Mouse (Mus musculus) ES-Bruce4 (cell line): ENCODE measurements around the gene Arrb1. TPM values are rescaled to one million over a fixed set of nuclear protein-coding genes. Genes with fewer than 3 reads are reported as not detected.

Experiments
- H3K27ac ChIP-seq: 2 replicates; pipeline ENCODE4 v1.5.1; 2012; ENCODE audit warnings: low read length, inconsistent platforms; ENCODE audit not compliant: insufficient read depth
- H3K27me3 ChIP-seq: 2 replicates; pipeline ENCODE4 v1.6.1; 2012; ENCODE audit warnings: mild to moderate bottlenecking, low read length, inconsistent platforms; ENCODE audit not compliant: control insufficient read depth, poor library complexity, insufficient read depth, severe bottlenecking
- H3K36me3 ChIP-seq: 2 replicates; pipeline ENCODE4 v1.6.1; 2012; ENCODE audit warnings: inconsistent platforms, mild to moderate bottlenecking, low read length, moderate library complexity; ENCODE audit not compliant: control insufficient read depth, poor library complexity, insufficient read depth, severe bottlenecking
- H3K4me1 ChIP-seq: one replicate; pipeline ENCODE4 v1.8.1; 2011; ENCODE audit warnings: low read length; ENCODE audit not compliant: control insufficient read depth, insufficient read depth
- H3K4me3 ChIP-seq: 2 replicates; pipeline ENCODE4 v1.5.1; 2011; ENCODE audit warnings: low read depth, mild to moderate bottlenecking, low read length
- H3K9ac ChIP-seq: 2 replicates; pipeline ENCODE4 v1.6.1; 2012; ENCODE audit warnings: low read depth, mild to moderate bottlenecking, inconsistent platforms; ENCODE audit not compliant: poor library complexity, severe bottlenecking
- H3K9me3 ChIP-seq: replicated peaks from 2 replicates; pipeline ENCODE4 v1.6.1; 2012; ENCODE audit warnings: mild to moderate bottlenecking, low read length, inconsistent platforms; ENCODE audit not compliant: control insufficient read depth, poor library complexity, insufficient read depth, severe bottlenecking
- CTCF ChIP-seq: IDR thresholded peaks from one replicate; pipeline ENCODE4 v1.8.1; 2011; ENCODE audit warnings: low read depth, low read length
- EP300 ChIP-seq: IDR thresholded peaks from 2 replicates; pipeline ENCODE4 v1.6.1; 2011; ENCODE audit warnings: low read depth, low read length; ENCODE audit not compliant: insufficient read depth
- POLR2A ChIP-seq: IDR thresholded peaks from one replicate; pipeline ENCODE4 v1.8.1; 2011; ENCODE audit warnings: low read length; ENCODE audit not compliant: insufficient read depth
- polyA plus RNA-seq: library from polyadenylated mRNA; stranded (reverse); fragments of >200 nt; gene quantifications from 2 replicates; pipeline ENCODE4 v1.2.4, GENCODE M21; 2011; ENCODE audit warnings: low read depth; ENCODE audit not compliant: missing spikeins, insufficient read depth, insufficient read length

Gene Arrb1
- polyA plus RNA-seq, 1 experiment = 31.7 TPM

DNA sequence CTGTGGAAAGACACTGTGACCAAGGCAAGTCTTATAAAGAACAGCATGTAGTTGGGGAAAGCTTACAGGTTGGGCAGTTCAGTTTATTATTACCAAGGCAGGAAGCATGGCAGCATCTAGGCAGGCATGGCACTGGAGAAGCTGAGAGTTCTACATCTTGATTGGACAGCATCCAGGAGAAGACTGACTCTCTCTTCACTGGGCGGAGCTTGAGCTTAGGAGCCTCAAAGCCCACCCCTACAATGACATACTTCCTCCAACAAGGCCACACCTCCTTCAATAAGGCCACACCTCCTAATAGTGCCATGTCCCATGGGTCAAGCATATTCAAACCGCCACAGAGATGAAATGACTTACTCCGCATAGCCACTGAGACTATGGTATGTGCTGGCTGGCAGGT, 16.4 kb downstream of the Arrb1 start:
- Histone ChIP-seq H3K36me3 (no peaks in the 10 kb centered on the region), H3K9me3 (no peaks in the 10 kb centered on the region), H3K27me3 (no peaks in the 10 kb centered on the region), H3K9ac (peak overlapping the region; percentile 19; the same call in 1 of the 2 replicates), H3K27ac (no peak overlapping the region), H3K4me1 (peaks cover 2% of the 10 kb centered on the region), H3K4me3 (peak overlapping the region; percentile 70)
- TF ChIP-seq POLR2A = no peak
- no peak for TF ChIP-seq EP300
- TF ChIP-seq CTCF = no peak

DNA sequence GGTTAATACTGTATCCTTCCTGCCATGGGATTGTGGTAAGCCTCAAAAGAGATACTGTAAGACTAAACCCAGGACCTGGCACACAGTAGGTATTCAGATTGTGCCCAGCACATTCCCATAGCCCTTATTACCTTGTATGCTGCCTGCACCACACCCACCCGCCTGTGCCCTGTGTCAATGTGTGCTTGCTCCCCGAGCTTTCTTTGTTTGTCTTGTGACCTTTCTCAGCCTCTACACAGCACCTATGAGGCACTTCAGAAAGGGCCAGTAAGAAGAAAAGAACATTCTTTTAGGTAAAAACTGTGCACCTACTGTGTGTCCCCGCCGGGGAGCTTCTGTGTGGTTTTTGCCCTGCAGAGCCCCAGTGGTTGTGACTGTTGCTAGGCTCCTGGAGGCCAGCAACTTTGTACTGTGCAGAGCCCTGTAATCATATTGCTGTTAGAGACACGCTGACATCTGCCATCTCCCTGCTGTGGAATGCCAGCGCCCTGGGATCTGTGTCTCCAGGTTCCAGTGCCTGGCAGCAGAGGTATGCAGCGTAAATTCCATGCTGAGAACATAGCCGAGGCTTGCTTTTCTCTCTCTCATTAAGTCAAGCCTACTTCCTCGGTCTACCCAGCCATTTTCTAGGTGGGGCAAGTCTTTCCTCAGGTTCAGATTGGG, 18.1 kb downstream of the Arrb1 start:
- Histone ChIP-seq H3K4me3 (no peak overlapping the region), H3K9me3 (no peaks in the 10 kb centered on the region), H3K27ac (no peak overlapping the region), H3K36me3 (no peaks in the 10 kb centered on the region), H3K4me1 (peaks cover 2% of the 10 kb centered on the region), H3K27me3 (no peaks in the 10 kb centered on the region), H3K9ac (no peak overlapping the region)
- TF ChIP-seq EP300 = no peak
- TF ChIP-seq POLR2A = no peak
- TF ChIP-seq CTCF = no peak

DNA sequence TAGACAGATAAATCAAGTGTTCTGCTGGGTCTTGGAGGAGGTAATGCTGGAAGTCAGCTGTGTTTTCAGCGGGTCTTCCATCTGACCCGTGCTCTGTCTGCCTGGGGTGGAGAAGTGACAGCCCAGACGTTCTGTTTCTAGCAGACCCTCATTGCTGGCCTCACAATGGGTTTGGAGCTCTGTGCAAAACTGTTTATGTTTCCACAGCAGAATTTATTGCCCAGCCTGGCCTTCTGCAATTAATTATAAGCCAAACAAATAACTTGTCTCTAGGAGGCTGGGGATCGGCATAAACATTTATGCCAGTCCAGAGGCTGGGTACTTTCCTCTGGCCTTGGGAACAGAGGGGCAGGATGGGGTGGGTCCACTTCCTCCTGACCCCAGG, 18.6 kb downstream of the Arrb1 start:
- no peak overlapping the region for H3K9ac ChIP-seq
- TF ChIP-seq EP300 (no peak), CTCF (no peak), POLR2A (no peak)
- no peaks in the 10 kb centered on the region for H3K36me3 ChIP-seq
- no peak overlapping the region for H3K4me3 ChIP-seq
- H3K27ac ChIP-seq = no peak overlapping the region
- H3K4me1 ChIP-seq = peaks cover 2% of the 10 kb centered on the region
- no peaks in the 10 kb centered on the region for H3K27me3 ChIP-seq
- no peaks in the 10 kb centered on the region for H3K9me3 ChIP-seq

DNA sequence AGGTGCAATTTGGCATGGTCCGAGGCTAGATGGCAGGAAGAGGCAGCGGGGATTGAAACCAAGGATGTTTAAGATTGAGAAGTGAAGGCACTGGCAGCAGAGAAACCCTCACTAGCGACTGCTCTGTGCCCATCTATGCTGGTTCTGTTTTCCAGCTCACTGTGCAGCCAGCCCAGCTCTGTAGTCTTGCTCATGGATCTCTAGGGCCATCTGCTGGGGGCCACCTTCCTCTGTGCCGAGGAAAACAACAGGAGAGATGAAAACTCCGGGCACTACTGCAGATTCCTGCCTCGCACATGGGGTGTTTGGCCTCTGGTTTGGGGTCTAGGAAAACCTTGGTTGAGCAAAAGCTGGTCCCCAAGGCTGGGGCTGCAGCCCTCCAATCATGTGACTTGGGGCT, 20.6 kb downstream of the Arrb1 start:
- TF ChIP-seq POLR2A (no peak), CTCF (peak; percentile 69)
- H3K9ac ChIP-seq = no peak overlapping the region
- no peak overlapping the region for H3K27ac ChIP-seq
- H3K9me3 ChIP-seq = no peaks in the 10 kb centered on the region
- H3K4me3 ChIP-seq = no peak overlapping the region
- no peaks in the 10 kb centered on the region for H3K27me3 ChIP-seq
- no peaks in the 10 kb centered on the region for H3K36me3 ChIP-seq
- peaks cover 6% of the 10 kb centered on the region for H3K4me1 ChIP-seq

DNA sequence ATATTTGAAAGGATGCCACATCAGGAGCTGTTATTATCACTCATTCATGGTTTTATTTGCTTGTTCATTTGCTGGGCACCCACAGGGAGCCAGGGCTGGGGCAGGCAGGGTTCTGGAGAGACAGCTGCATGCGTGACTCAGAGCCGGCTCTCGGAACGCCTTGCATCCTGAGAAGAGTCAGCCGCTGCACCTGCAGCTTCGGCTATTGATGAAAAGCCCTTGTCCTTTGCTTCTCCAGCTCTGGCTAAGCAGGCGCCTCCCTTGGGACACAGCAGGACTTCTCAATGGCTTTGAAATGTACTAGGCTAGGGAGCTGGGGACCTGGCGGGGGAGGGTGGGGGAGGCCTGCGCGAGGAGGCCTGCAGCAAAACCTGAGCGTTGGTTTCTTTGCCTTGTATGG, 23.8 kb downstream of the Arrb1 start:
- H3K4me3 ChIP-seq = no peak overlapping the region
- H3K27ac ChIP-seq = no peak overlapping the region
- TF ChIP-seq EP300 = peak; percentile 81
- no peak for TF ChIP-seq CTCF
- no peaks in the 10 kb centered on the region for H3K9me3 ChIP-seq
- H3K27me3 ChIP-seq = no peaks in the 10 kb centered on the region
- H3K4me1 ChIP-seq = peaks cover 6% of the 10 kb centered on the region
- no peaks in the 10 kb centered on the region for H3K36me3 ChIP-seq
- H3K9ac ChIP-seq = no peak overlapping the region

- H3K36me3 ChIP-seq = no peaks in the 10 kb centered on the region
- no peaks in the 10 kb centered on the region for H3K9me3 ChIP-seq
- H3K4me1 ChIP-seq = peaks cover 4% of the 10 kb centered on the region
- no peak overlapping the region for H3K9ac ChIP-seq
- no peaks in the 10 kb centered on the region for H3K27me3 ChIP-seq
- TF ChIP-seq POLR2A (no peak), EP300 (no peak)
- no peak overlapping the region for H3K27ac ChIP-seq
- no peak overlapping the region for H3K4me3 ChIP-seq
Observed at GRCm38 (mm10) chr7:99562478-99562877, 27.2 kb downstream of the Arrb1 start.

- Histone ChIP-seq H3K27me3 (no peaks in the 10 kb centered on the region), H3K9ac (no peak overlapping the region), H3K9me3 (no peaks in the 10 kb centered on the region), H3K36me3 (no peaks in the 10 kb centered on the region), H3K4me1 (peaks cover 4% of the 10 kb centered on the region), H3K4me3 (no peak overlapping the region), H3K27ac (no peak overlapping the region)
- peak; percentile 37 for TF ChIP-seq CTCF
- no peak for TF ChIP-seq EP300
Observed at GRCm38 (mm10) chr7:99563224-99563623, 28.0 kb downstream of the Arrb1 start.
